Mouse (Mus musculus) NIH3T3 (cell line): ENCODE data around the gene Cog5.
A peak's percentile ranks its signal among the peaks of the same experiment; 100 is the strongest.

Source experiments
- DNase-seq: peaks from one replicate; pipeline ENCODE4 v3.0.0-alpha.2; 2012; ENCODE audit warnings: low read depth

Cog5 gene

GRCm38 (mm10) chr12:31823671-31824070 is 169.0 kb downstream of the Cog5 start:
- no peak for DNase-seq

DNA sequence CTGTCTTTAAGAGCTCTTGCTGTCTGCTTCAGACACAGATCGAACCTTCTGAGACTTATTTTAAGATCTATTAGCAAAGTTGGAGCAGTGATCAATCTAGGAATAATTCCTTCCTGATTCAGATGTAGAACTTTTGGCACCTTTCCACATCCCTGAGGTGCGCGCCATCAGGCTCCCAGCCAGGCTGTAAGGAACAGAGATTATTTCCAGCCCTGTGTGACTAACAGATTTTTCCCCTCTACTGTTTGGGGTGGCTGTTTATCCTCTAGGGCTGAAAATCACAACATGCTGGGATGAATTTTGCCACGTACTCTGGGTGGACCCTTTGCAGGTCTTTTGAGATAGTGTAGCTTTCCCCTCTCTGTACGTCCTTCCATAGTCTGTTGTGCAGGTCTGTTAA is 170.2 kb downstream of the Cog5 start:
- peak; percentile 68 for DNase-seq

DNA sequence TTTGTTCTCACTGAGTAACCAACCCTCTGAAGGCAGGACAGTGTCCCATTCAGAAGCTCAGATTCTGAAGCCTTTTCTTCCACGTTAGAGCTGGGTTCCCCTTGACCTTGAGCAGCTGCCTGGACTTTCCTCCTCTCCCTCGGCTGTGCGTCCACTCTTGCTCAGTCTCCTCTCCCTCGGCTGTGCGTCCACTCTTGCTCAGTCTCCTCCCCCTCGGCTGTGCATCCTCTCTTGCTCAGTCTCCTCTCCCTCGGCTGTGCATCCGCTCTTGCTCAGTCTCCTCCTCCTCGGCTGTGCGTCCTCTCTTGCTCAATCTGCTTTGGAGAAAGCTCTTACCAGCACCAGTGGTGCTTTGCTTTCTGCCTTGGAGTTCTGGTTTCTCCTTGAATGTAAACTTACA is 171.2 kb downstream of the Cog5 start:
- no peak for DNase-seq

DNA sequence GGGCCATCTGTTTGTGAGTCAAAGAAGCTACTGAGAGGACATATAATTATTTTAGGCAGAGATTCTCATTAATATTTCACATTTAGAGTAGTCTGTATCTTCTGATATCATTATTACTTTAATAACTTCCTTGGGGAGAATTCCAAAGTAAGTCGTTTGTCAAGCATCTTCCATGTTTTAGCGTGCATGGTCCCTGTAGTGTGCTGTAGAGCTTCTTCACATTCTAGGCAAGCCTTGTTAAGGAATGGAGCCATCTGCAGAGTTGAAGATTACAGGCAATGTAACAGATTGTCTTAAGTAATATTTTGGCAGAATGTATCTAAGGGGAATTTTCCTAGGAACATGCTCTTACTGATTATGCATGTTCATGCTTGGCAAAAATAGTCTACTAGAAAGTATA is 171.8 kb downstream of the Cog5 start:
- no peak for DNase-seq

GRCm38 (mm10) chr12:31835480-31835879 is 180.8 kb downstream of the Cog5 start:
- no peak for DNase-seq

GRCm38 (mm10) chr12:31836211-31836610 is 181.5 kb downstream of the Cog5 start:
- DNase-seq, result no peak

DNA sequence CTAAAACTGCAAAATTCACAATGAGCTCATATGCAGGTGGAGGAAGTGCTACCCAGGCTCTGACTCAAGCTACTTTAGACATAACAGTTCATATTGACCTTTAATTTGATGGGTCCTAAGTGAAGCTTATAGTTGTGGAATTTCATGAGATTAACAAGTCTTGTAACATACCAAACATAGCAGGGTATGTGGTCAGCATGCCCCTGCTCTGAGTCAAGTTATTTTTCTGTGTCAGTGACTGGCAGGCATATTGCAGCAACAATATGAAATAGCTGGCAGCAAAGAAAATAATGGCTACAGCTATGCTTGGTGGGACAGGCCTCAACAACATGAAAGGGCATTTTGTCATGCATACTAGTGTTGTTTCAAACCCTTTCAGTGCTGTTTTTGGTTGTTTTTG is 183.9 kb downstream of the Cog5 start:
- DNase-seq, result peak; percentile 41

DNA sequence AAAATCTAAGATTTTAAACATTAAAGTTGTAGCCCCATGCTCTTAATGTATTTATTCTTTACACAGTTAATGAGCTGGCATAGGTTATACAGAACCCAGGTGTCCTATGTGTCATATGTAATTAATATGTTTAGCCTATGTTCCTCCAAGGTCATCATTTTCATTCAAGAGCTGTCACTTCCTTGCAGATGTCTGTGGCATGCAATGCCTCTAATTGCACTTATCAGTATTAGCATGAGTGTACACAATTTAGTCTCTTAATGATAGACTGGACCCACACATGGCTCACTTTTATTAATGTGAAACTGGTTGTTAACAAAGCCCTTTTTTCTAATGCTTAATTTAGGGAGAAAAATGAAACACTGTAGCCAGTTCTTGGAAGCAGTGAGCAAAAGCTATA is 184.6 kb downstream of the Cog5 start:
- DNase-seq, result no peak

- DNase-seq, result no peak
Observed at GRCm38 (mm10) chr12:31846077-31846476, 191.4 kb downstream of the Cog5 start.

DNA sequence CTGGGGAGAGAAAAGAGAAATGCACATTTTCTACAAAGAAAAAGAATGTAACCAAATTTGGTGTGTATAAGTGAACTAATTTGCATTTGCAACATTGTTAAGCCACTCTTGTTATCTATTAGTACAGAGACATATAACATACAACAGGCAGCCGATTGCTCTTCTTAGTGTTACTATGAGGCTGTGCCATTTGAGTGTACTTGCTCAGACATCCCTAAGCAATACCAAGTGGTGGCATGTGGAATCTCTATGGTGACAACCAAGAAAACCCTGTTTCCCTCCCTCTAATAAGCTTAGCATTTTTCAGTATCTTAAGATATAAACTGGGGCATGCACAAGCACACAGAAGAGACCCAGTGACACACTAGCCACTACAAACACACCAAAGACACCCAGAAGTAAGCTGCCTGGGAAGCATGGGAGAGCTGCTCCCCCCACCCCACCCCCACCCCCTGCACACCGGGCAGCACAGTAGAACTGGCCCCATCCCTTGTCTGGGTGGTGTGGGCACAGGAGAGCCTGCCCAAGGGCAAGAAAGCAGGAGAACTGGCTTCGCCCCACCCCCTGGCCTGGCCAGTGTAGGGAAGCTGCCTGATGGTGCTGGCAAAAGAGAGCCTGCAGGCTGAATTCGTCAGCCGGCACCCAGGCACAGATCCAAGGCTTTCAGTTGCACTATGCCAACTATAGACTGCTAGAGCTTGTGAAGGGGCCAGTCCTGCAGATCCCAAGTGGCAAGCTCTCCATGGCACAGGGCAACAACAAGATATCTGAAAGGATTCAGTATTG is 194.2 kb downstream of the Cog5 start:
- DNase-seq, result peak; percentile 65

DNA sequence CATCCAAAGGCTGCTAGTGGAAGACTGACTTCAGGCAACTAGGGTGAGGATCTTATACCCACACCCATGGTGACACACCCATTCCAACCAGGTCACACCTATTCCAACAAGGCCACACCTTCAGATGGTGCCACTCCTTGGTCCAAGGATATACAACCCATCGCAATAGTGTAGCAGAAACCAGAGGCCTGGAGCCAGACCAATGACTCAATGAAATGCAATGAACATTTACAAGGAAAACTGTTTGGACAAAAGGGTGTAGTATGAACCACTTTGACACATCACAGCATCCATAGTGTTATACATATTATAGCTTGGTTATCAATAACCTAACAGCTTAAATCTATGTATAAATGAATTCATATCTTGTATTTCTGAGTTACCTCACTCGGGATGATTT is 194.9 kb downstream of the Cog5 start:
- DNase-seq, result no peak

GRCm38 (mm10) chr12:31854039-31854438 is 199.4 kb downstream of the Cog5 start:
- no peak for DNase-seq

- peak; percentile 8 for DNase-seq
Observed at GRCm38 (mm10) chr12:31854817-31855216, 200.1 kb downstream of the Cog5 start.

- DNase-seq, result no peak
Observed at GRCm38 (mm10) chr12:31857784-31858183, 203.1 kb downstream of the Cog5 start.

DNA sequence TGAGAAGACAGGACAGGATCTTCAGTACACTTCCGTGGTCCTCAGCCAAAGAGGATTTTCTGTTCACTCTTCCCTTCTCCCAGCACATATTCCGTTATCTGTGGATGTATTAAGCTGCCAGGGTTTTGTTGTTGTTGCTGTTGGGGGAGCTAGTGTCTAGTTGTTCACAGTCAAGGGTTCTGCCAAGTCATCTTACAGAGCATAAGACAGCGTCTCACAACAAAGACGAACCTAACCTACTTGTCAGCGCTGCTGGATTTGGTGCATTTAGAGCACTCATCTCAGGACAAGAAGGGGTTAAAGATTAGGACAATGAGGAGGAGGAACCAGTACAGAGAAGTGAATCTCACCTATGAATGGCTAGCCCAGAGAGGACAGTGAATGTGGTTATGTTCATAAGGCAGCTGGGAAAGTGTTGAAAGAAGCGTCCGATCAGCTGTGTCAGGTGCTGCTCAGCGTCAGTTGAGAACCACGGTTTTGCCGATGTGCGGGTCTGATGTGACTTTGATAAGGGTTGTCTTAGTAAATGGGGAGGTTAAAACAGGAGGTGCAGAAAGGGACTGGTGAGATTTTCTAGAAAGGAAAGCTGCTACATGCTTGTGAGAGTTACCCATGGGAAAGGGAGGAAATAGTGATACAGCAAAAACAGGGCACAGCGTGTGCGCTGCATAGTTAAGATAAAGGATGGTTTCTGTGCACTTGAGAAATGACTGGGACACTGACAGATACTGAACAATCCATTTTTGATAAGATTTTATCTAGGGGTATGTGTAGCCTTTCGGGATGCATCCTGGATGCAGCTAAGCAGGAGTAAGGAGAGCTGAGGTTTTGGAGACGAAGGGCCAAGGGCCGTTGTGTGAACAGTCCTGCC is 208.2 kb downstream of the Cog5 start:
- DNase-seq, result no peak

DNA sequence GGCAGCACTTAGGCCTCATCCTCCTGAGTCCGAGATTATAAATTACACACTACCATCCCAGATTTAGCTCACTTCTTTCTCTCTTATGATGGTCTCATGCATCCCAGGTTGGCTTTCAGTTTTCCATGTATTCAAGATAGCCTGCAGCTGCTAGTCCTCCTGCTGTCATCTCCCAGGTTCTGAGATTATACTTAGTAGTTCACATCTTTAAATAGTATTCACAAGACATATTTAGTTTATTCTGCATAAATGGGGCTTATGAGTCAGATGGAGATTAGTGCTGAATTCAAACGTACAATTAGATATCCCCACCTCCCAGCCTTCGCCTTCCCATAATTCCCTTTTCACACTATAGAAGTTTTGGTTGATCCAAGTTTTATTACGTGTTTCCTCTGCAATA is 222.1 kb downstream of the Cog5 start:
- no peak for DNase-seq

DNA sequence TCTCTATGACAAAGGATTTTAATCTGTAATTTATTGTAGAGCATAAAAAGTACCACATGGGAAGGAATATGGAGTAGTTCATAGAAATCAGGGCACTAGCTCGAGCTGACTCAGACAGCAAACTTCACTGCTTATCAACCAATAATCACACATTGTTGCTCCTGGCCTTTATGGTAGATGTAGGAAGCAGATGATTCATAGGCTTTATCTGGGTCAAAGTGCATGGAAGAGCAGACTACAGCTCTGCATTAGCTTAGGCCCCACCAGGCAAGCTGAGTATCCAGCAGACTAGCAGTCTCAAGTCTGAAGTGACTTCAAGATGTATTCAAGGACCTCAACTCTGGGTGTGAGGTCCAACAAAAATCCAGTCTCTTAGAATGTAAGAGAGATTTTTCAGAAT is 228.1 kb downstream of the Cog5 start:
- peak; percentile 39 for DNase-seq

DNA sequence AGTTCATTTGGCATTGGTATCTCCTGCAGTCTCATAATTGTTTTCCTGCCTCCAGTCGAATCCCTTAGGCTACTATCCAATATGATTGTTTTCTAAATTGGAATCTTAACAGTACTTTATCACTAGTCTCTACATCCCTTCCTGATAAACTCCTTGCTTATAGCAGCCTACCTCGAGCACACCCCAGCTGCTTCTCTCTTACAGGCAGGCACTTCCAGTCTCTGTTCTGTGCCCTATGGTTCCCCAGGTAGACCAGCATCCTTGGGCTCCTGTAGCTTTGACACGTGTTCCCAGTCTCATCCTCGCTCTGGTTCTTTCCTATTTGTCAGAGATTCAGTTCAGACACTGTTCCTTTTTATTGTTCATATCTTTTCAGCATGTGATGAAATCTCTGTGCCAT is 229.7 kb downstream of the Cog5 start:
- DNase-seq, result no peak

DNA sequence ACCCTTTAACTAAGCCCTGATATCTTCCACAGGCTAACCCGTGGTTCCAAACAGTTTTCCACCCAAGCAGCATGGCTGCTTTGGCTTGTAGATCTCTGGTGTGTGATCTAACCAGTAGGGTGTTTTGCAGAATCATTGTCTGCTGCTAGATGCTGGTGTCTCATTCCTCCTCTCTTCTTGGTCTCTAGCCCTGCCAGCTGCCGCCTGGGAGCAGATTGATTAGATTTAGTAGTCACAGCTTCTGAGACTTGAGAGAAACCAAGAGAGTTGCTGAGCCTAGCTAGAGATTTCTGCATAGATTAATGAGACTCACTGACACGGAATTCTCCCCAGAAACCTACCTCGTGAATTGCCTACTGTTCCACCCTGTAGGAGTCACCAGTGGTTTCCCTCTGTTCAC is 230.4 kb downstream of the Cog5 start:
- no peak for DNase-seq

GRCm38 (mm10) chr12:31885844-31886606 is 231.4 kb downstream of the Cog5 start:
- no peak for DNase-seq

GRCm38 (mm10) chr12:31890685-31891084 is 236.0 kb downstream of the Cog5 start:
- DNase-seq, result no peak

DNA sequence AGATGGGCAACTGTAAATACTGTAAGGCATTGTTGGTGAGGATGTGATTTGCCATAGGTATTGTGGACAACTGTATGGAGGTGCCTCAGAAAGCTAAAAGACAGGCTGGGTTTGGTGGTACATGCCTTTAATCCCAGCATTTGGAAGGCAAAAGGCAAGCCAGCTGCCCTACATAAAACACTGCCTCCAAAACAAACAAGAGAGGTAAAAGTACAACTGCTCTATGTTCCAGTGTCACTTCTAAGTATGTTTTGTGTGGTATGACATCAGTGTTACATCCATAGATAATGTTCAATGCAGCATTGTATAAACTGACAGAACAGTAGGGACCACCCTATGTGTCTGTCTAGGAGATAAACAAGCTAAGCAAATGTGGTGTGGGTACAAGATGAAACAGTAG is 237.4 kb downstream of the Cog5 start:
- no peak for DNase-seq

GRCm38 (mm10) chr12:31892771-31893170 is 238.1 kb downstream of the Cog5 start:
- DNase-seq, result no peak
